Mouse (Mus musculus): Measurements from ENCODE around the gene Hoxa13.
A peak's percentile ranks its signal among the peaks of the same experiment; 100 is the strongest.

Hoxa13 gene

GRCm38 (mm10) chr6:52260654-52261575 is at the start of gene Hoxa13:
Hoxa13 (minus strand) TSS chr6:52260880.
- no peak for DNase-seq

DNA sequence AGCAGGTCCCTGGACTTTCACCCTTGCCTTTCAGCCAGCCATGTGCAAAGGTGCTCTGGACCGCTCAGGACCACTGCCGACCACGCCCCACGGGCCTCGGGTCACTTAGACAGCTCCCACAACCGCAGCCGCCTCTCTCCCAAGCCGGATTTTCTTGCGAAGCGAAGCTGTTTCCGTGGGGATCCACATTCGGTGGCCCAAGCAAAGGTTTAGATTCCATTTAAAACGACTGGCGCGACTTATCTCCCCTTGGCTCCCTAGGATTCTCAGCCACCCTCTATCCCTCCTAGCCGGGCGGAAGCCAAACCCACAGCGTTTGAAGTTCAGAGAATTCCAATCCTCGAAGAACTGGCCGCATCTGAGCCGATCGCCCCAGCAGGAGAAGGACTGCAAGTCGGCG is 49.7 kb upstream of the Hoxa13 start:
- no peak for DNase-seq

- no peak for DNase-seq
These were observed 49.1 kb upstream of the Hoxa13 start for GRCm38 (mm10) chr6:52309766-52310165.

GRCm38 (mm10) chr6:52305877-52306389 is 45.3 kb upstream of the Hoxa13 start:
- peak; percentile 48 to 55 for DNase-seq

DNA sequence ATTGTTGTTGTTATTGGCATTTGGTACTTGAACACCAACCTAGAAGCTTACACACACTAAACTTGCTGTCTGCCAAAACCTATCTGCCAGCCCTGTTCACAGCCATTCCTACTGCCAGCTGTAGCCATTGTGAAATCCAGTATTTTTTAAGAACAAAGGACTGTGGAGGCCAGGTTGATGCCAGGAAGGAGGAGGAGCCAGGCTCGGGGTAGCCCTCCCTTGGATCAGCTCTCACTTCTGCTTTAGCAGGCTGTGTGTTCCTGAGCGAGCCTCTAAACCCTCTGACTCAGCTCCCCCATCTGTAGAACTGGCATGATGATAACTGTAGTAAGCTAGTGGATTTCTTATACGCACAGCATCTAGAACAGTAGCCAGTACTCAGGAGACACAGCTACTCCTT is 42.7 kb upstream of the Hoxa13 start:
- DNase-seq = no peak

- no peak for DNase-seq
These were observed 40.1 kb upstream of the Hoxa13 start for GRCm38 (mm10) chr6:52300806-52301205.

- no peak for DNase-seq
These were observed 37.8 kb upstream of the Hoxa13 start for GRCm38 (mm10) chr6:52298511-52298910.

DNA sequence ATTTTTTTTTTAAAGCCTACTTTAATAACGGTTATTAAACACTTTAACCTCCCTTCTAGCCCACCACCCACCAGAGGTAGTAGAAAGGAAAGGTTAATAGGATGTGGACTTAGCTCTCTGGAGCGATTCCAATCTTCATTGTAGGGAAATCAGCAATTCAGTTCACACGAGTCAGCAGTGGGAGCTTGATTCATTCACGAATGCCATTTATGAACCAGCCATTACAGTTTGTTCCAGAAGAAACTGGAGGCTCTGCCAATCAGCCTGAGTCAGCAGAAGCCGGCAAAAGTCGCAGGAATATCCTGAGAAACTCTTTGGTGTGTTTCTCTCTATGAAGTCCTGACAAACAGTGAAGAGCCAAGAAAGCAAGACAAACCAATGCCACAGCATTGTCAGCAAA is 33.9 kb upstream of the Hoxa13 start:
- no peak for DNase-seq

DNA sequence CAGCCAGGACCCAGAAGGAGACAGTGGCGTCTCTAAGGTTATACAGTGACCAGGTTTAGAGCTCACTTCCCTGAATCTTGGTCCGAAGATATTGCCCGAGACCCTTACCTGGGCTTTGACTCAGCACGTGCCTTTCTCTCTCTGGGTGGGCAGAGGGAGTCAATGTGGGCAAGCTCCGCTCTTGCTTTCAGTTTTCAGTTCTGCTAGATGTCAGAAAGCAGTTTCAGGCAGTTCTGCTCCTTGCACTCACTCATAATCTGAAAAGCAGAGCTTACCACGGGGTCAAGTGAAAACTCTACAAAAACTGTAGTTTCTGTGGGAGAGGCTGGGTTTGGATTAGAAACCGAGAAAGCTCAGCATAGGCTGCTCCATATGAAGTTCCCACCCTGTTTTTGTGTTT is 31.6 kb upstream of the Hoxa13 start:
- DNase-seq = no peak

GRCm38 (mm10) chr6:52291021-52291860 is 30.6 kb upstream of the Hoxa13 start:
- DNase-seq = no peak

DNA sequence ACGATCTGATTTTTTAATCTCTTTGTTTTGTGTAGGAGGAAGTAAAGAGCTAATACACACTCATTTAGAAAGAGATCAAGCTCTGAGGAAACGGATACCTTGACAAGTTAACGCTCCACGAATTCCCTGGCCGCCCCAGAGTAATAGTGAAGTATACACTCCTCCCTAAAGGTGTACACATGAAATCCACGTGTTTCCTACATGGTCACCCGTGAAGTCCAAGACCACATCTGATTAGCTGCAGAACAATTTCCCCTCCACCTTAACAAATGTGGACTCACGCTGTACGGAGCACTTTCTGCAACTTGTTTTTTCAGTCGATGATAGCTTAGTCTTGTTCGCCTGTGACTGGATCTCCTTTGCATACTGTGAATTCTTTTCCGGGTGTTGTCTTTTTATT is 29.5 kb upstream of the Hoxa13 start:
- no peak for DNase-seq

DNA sequence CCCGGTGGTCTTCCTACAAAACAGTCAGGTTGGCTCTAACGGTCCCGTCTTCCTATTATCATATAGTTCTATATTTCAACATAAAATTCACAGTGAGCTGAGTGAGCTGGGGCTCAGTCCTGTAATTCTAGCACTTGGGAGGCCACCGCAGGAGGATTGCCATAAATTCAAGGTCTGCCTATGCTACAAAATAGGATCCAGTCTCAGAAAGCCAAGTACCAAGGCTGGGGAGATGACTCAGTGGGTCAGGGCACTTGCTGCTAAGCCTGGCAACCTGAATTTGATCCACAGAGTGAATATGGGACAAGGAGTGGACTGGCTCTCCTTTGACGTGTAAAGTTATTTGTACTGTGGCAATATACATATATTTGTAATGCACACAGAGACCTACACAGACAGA is 23.2 kb upstream of the Hoxa13 start:
- no peak for DNase-seq

- DNase-seq = no peak
These were observed 20.4 kb upstream of the Hoxa13 start for GRCm38 (mm10) chr6:52281084-52281483.

DNA sequence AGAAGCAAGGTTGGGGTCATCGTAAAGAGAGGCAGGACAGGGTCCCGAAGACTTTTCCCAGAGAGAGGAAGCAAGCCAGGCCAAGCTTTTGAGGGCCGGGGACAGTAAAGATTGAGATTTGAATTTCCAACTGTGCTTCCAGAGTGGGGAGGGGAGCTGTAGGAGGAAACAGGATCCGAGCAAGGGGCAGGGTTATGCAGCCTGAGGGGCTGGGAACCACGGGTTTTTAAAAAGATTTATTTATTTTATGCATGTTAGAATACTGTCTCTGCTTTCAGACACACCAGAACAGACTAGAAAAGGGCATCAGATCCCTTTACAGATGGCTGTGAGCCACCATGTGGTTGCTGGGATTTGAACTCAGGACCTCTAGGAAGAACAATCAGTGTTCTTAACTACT is 16.2 kb upstream of the Hoxa13 start:
- no peak for DNase-seq

DNA sequence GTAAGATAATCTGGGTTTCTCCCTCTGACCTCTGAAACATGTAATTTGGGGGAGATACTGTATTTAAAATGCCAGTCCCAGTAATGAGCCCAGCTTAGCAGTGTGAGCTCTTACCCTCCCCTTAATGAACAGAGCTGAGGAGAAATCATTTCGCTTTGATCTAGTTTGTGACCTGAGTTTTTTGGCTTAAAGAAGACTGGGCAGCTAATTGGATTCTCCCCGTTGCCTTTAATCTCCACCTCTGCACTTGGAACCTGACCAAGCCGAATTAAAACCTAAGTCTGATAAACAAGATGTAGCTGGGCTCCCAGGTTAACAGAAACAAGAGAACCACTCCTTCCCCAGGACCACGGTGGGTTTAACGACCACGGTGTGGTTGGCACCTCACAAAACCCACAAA is 15.7 kb upstream of the Hoxa13 start:
- DNase-seq = no peak

DNA sequence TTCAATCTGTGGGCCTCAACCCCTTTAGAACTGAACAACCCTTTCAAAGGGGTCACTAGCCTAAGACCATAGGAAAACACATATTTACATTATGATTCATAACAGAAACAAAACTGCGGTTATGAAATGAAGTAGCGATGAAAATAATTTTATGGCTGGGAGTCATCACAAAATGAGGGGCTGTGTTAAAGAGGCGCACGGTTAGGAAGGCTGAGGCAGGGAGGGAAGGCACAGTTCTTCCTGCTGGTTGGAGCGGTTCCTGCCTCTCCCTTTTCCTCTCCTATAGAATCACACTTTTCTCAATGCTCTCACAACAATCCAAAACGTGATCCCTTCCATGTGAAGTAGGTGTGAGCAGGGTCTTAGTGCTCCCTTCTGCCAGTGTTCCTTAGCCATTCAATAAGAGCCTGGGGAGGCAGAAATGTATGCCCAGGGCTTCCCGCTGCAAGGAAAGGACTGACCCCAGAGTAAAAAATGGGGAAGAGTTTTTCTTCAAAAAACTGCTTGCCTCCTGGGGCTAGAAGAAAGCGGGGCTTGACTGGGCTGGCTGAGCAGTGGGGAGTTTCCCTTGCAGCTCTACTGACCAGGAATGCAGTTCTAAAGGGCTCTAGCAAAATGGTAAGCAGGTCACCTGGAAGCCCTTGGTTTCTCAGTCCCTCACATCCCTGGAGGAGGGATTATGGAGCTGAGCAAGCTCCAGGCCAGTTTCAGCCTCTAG is 15.0 kb upstream of the Hoxa13 start:
- DNase-seq = no peak

DNA sequence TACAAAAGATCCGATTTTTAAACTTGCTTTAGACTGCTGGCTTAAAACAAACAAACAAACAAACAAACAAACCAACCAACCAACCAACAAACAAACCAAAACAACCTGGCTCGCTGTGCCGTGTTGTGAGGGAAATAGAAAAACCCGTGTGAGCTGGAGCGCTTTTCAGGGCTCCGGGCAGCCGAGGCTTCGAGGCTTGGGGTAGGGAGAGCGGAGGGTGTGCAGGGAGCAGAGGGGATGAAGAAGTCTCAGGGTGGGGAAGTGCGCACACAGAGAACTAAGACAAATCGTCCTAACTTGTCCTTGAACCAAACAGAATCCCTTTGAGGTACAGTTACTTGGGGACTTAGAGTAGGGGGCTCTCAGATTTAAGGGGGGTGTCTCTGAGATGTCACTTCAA is 13.9 kb upstream of the Hoxa13 start:
- no peak for DNase-seq

- no peak for DNase-seq
These were observed 13.1 kb upstream of the Hoxa13 start for GRCm38 (mm10) chr6:52273656-52274280.

- DNase-seq = no peak
These were observed 12.3 kb upstream of the Hoxa13 start for GRCm38 (mm10) chr6:52272766-52273655.

GRCm38 (mm10) chr6:52270494-52271480 is 10.1 kb upstream of the Hoxa13 start:
- no peak for DNase-seq
